Mouse (Mus musculus): ENCODE data around the gene Il9.

The Il9 gene

DNA sequence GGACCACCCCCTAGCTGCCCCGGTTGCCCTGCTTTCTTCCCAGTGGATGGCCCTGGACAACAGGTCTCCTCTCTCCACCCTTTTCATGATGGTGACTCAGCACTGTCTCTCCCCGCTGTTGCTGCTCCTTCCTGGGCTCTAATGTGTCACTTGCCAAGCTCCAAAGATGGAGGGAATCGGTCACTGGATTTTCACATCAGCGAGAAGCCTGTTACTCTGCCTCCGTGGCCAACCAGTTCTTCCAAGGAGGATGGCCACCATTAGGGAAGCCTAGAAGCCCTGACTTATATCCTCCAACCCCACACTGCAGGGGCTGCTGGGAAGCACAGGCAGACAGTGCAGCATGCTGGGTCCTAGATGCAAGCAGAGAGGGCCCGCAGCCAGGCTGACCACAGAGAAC is 10.8 kb downstream of the Il9 start:
- no peak for DNase-seq

- no peak for DNase-seq
These were observed 13.5 kb downstream of the Il9 start for GRCm38 (mm10) chr13:56468536-56468935.

GRCm38 (mm10) chr13:56467786-56468185 is 14.3 kb downstream of the Il9 start:
- no peak for DNase-seq

DNA sequence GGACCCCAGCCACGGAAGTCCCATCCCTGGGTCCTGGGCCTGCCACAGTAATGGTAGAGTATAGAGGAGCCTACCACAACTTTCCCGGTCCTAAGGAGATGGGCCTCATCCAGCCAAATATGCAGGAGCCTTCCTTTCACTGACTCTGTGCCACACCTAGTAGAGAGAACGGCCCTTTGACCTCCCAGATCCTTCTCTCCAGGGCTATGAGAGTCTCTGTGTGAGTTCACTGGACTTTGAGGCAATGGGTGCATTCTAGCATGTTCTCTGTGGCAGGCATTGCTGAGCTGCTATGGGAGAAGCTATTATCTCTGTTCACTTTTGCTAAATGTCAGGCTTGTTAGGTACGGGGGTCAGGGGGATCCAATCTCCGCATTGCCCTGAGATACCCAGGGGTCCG is 18.3 kb downstream of the Il9 start:
- no peak for DNase-seq

DNA sequence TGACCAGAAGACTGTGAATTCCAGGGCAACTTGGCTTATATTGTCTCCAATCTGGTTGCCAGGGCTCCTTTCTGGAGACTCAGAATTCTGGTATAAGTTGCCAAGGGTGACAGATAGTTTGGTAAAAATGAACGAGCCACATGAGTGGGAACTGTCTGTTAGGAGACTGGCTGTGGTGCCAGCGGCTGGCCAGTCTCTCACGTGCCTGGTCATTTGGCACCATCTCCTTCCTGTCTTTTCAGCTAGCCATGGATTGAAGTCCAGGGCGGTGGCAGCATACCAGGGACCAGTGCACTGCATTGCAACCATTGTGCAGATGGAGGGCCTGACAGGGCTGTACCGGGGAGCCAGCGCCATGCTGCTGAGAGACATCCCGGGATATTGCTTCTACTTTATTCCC is 18.8 kb downstream of the Il9 start:
- no peak for DNase-seq

- no peak for DNase-seq
These were observed 19.3 kb downstream of the Il9 start for GRCm38 (mm10) chr13:56462791-56463190.

- no peak for DNase-seq
These were observed 20.6 kb downstream of the Il9 start for GRCm38 (mm10) chr13:56461460-56461859.

DNA sequence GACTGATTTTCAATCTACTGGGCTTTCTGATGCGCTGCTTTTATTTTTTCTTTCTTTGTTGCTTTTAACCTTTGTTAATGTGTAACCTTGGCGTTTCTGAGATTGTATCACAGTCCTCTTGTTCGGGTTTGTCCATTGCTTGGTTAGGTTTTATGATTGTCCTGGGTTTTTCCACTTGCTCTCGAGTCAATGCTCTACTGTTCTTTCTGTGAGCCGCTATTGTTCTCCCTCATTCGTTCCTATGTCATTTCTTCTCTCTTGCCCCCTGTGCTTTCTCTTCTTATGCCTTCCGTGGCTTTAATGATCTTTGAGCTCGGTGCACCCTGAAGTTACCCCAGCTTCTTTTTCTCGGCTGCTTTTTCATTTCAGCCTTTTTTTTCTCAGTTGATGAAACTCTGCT is 24.0 kb downstream of the Il9 start:
- no peak for DNase-seq

- no peak for DNase-seq
These were observed 32.0 kb downstream of the Il9 start for GRCm38 (mm10) chr13:56450035-56450434.

DNA sequence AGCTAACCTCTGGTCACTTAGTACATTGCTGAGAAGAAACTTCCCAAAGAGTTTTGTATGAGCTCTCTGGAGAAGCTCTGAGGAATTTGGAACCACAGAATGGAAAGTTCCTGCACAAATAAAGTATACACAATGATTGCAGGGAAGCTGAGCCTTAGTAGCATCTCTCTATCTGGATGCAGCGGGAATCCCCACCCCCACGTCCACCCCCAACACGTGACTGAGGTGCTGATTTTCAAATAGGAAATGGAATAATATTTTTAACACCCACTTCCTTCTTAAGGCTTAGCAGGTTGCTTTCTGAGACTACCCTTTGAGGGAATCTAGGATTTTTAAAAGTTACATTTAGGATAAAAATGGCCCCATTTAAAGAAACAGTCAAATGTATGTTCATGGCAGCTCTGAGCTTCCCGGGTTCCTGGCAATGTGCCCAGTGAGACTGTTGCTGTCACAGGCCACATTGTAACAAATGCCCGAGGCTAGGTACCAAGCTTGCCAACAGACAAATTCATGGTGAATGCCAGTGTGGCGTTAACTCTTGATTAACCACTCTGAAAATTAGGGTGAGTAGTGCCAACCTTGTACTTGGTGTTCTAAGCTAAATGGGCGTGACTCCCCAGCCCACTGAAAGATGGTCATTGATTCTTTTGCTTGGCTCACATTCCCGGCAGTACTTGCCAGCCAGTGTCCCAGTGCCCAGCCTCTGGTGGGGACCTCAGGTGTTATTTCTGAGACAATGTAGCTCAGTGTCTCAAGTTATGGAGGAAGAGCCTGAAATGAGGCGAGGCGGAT is 32.6 kb downstream of the Il9 start:
- no peak for DNase-seq

- no peak for DNase-seq
These were observed 37.0 kb downstream of the Il9 start for GRCm38 (mm10) chr13:56444996-56445395.

- DNase-seq = no peak
These were observed 37.9 kb downstream of the Il9 start for GRCm38 (mm10) chr13:56444112-56444511.

DNA sequence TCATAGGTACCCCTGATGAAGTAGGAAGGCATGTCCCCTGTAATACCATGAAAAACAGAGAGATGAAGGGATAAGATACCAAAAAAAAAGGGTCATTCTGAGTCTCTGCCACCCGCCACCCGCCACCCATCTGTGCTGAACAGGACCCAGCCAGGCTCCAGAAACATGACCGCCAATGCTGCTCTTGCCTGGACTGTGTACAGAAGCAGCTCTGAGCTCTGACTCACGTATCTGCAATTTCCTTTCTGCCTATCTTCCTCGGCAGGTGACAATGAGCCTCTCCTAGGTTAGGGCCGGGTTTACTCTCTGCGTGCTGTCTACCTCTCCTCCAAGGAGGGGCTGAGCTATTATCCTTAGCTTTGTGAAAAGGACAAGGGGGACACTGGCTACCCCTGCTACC is 38.6 kb downstream of the Il9 start:
- no peak for DNase-seq

DNA sequence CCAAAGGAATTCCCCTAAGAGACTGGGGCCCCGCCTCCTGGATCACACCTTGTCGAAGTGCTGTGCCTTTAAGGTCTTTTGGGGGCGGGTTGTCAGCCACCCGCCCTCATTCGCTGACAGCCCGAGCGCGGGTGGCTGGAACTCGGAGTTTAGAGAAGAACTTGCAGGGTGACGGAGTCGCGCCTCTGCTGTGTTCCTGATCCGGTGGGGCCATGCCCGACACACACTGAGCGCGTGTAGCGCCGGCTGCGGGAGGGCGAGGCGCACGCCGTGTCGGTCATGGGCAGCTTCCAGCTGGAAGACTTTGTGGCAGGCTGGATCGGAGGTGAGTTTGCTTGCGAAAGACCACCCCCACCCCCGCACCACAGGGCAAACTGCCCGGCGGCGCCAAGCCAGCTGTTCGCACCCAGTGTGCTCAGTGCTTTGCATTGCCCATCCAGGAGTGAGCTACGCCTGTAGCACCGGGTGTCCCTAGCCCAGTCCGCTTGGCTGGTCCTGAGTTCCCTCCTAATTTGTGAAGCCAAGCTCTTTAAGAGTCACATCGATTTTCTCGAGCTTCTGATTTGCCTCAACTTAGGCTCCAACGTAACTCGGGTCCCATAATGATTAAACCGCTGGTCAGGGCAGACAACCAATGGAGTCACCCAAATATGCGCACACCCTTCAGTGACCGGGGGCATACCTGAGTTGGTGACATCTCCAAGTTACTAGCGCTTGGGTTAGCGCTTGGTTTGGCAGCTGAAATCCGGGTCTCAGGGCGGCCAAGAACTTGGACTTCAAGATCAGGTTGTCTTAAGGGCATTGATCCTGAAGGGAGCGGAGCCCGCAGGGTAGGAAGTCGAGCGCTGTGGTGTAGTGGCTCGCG is 43.6 kb downstream of the Il9 start, which contains the start of gene Slc25a48:
Slc25a48 (plus strand) TSS at position 145 of the 865 bp plus-strand sequence.
- DNase-seq = peak; percentile 39

- no peak for DNase-seq
These were observed 46.3 kb downstream of the Il9 start for GRCm38 (mm10) chr13:56435615-56436287.

DNA sequence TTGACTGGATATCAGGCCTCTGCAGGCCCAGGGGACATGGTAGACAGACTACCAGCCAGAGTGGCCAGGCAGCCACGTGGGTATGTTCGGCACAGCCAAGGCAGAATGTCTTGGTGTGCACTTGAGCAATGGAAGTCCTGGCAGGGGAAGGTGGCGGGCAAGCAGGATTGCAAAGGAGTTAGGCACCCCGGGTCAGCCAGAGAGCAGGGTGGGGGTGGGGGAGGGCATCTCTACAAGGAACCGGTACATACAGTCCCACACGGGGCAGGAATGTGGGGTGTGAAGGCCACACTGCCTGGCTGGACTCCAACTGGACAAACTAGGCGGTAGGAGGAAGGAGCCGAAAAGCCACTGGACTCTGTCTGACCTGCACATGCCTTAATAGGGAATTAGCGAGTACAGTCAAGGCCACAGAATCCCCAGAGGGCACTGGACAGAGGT is 47.7 kb downstream of the Il9 start:
- no peak for DNase-seq

DNA sequence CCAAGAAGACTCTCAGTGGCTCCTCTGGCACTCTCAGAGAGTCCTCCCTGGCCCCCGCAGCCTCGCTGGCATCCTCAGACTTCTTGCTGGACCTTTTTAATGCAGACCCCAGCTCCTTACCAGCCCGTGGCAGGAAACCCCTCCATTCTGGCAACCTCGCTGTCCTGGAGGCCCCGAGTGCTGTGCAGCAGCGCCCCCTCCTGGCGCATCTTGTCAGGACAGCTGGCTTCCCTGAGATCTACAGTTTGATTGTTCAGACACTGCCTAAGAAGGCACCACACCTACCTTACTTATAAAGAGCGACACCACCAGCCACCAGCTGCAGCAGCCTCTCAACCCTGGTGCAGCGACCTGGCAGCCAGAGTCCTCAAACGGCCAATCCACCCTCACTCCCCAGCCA is 48.6 kb downstream of the Il9 start:
- peak; percentile 41 for DNase-seq

DNA sequence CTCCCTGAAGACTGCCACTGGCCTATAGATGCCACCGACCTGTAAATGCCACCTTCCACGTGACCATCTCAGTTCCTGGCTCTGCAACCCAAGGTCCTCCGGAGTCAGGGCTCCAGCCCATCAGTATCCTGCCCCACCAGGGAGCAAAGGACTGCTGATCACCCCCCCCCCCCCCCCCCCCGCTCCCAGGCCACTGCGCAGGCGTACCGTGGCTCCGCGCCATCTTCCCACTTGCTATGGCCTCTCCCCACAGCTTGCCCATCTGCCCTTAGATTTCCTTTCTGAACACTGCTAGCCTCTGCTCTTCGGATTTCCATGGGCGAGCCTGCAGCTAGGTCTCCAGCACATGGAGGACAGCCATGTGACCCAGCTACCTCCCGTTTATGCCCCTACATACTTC is 49.5 kb downstream of the Il9 start:
- no peak for DNase-seq

All from right cerebral cortex, adult 18-20 months (tissue).